Mouse (Mus musculus): ENCODE results near the gene Xxylt1. TPM values are rescaled to one million over a fixed set of nuclear protein-coding genes. Genes with fewer than 3 reads are reported as not detected.

Xxylt1 gene
- total RNA-seq, 2 experiments from 2014 or later = 2.0 to 6.2 TPM

GRCm38 (mm10) chr16:30974549-30974948 lies 106.7 kb downstream of the Xxylt1 start:
- Histone ChIP-seq H3K4me3 (no peak overlapping the region), H3K27ac (peak overlapping the region; percentile 13; the same call in 1 of the 2 replicates)
- DNase-seq = peak; percentile 23
- TF ChIP-seq CTCF (IDR thresholded peaks at IDR 0.05) = no peak
- intact Hi-C loops (cut with DNase I) = loop anchor here (10.0 kb wide), 1 partner anchor 380 kb away; no protein-coding TSS in a partner anchor

- peak overlapping the region; percentile 4 for H3K27ac ChIP-seq
- intact Hi-C loops (cut with DNase I) = loop anchor here (10.0 kb wide), 1 partner anchor 381 kb away; no protein-coding TSS in a partner anchor
Observed at GRCm38 (mm10) chr16:30973416-30973815, 107.8 kb downstream of the Xxylt1 start.

GRCm38 (mm10) chr16:30971950-30972541 lies 109.2 kb downstream of the Xxylt1 start:
- no peak for TF ChIP-seq CTCF (IDR thresholded peaks at IDR 0.05)
- peak; percentile 47 for DNase-seq
- intact Hi-C loops (cut with DNase I) = loop anchor here (10.0 kb wide), 1 partner anchor 383 kb away; no protein-coding TSS in a partner anchor
- Histone ChIP-seq H3K27ac (peak overlapping the region; percentile 54), H3K4me3 (no peak overlapping the region)

More at GRCm38 (mm10) chr16:30973416-30973815, 107.8 kb downstream of the Xxylt1 start:
- H3K4me3 ChIP-seq = no peak overlapping the region
- DNase-seq = peak; percentile 40
- no peak for TF ChIP-seq CTCF (IDR thresholded peaks at IDR 0.05)

- Histone ChIP-seq H3K27ac (peak overlapping the region; percentile 24; the same call in 1 of the 2 replicates), H3K4me3 (no peak overlapping the region)
- intact Hi-C loops (cut with DNase I) = loop anchor here (10.0 kb wide), 1 partner anchor 385 kb away; no protein-coding TSS in a partner anchor
- no peak for TF ChIP-seq CTCF (IDR thresholded peaks at IDR 0.05)
- DNase-seq = peak; percentile 45
Observed at GRCm38 (mm10) chr16:30969266-30970064, 111.8 kb downstream of the Xxylt1 start.

- no peak for TF ChIP-seq CTCF (IDR thresholded peaks at IDR 0.05)
- no peak for DNase-seq
- no peak overlapping the region for H3K4me3 ChIP-seq
- peak overlapping the region; percentile 24 for H3K27ac ChIP-seq
- intact Hi-C loops (cut with DNase I) = no loop called here
Observed at GRCm38 (mm10) chr16:30968402-30969151, 112.7 kb downstream of the Xxylt1 start.

- TF ChIP-seq CTCF (IDR thresholded peaks at IDR 0.05) = no peak
- no peak overlapping the region for H3K4me3 ChIP-seq
- DNase-seq = no peak
- H3K27ac ChIP-seq = no peak overlapping the region
- intact Hi-C loops (cut with DNase I) = no loop called here
Observed at GRCm38 (mm10) chr16:30966684-30967083, 114.5 kb downstream of the Xxylt1 start.

GRCm38 (mm10) chr16:30964891-30965290 lies 116.3 kb downstream of the Xxylt1 start:
- Histone ChIP-seq H3K4me3 (no peak overlapping the region), H3K27ac (no peak overlapping the region)
- TF ChIP-seq CTCF (IDR thresholded peaks at IDR 0.05) = no peak
- intact Hi-C loops (cut with DNase I) = no loop called here
- DNase-seq = no peak

- intact Hi-C loops (cut with DNase I) = no loop called here
- no peak overlapping the region for H3K4me3 ChIP-seq
- no peak overlapping the region for H3K27ac ChIP-seq
- no peak for DNase-seq
- TF ChIP-seq CTCF (IDR thresholded peaks at IDR 0.05) = no peak
Observed at GRCm38 (mm10) chr16:30964411-30964810, 116.8 kb downstream of the Xxylt1 start.

GRCm38 (mm10) chr16:30962515-30962914 lies 118.7 kb downstream of the Xxylt1 start:
- peak; percentile 21 for DNase-seq
- Histone ChIP-seq H3K27ac (no peak overlapping the region), H3K4me3 (no peak overlapping the region)
- intact Hi-C loops (cut with DNase I) = no loop called here
- TF ChIP-seq CTCF (IDR thresholded peaks at IDR 0.05) = no peak

GRCm38 (mm10) chr16:30961176-30961575 lies 120.1 kb downstream of the Xxylt1 start:
- no peak for DNase-seq

GRCm38 (mm10) chr16:30960266-30960665 lies 121.0 kb downstream of the Xxylt1 start:
- intact Hi-C loops (cut with DNase I) = no loop called here
- DNase-seq = no peak
- Histone ChIP-seq H3K4me3 (no peak overlapping the region), H3K27ac (no peak overlapping the region)
- no peak for TF ChIP-seq CTCF (IDR thresholded peaks at IDR 0.05)

More at GRCm38 (mm10) chr16:30961176-30961575, 120.1 kb downstream of the Xxylt1 start:
- intact Hi-C loops (cut with DNase I) = no loop called here
- H3K4me3 ChIP-seq = no peak overlapping the region
- H3K27ac ChIP-seq = no peak overlapping the region
- no peak for TF ChIP-seq CTCF (IDR thresholded peaks at IDR 0.05)

- DNase-seq = no peak
- intact Hi-C loops (cut with DNase I) = no loop called here
- TF ChIP-seq CTCF (IDR thresholded peaks at IDR 0.05) = no peak
- Histone ChIP-seq H3K4me3 (no peak overlapping the region), H3K27ac (no peak overlapping the region)
Observed at GRCm38 (mm10) chr16:30959692-30960091, 121.5 kb downstream of the Xxylt1 start.
